Mouse (Mus musculus): ENCODE results near the gene Stk11.

GRCm38 (mm10) chr10:80146568-80147011 lies 31.0 kb downstream of the Stk11 start:
- TF ChIP-seq EP300 (IDR thresholded peaks at IDR 0.05; ENCODE audit: low read depth) = no peak
- TF ChIP-seq CTCF (IDR thresholded peaks at IDR 0.05; ENCODE audit: low read depth) = no peak
